Mouse (Mus musculus) embryonic facial prominence, embryonic 11.5 days (tissue): ENCODE data around the gene Clasp1. TPM values are rescaled to one million over a fixed set of nuclear protein-coding genes. Genes with fewer than 3 reads are reported as not detected.

ENCODE experiments used
- ATAC-seq: fragments of 200-750 bp; cut with Nextera tagmentation; replicated peaks from 2 replicates; pipeline ENCODE4 v1.8.0; 2017; ENCODE audit warnings: low read depth; ENCODE audit not compliant: insufficient number of reproducible peaks, low FRiP score, low TSS enrichment
- DNase-seq: peaks from one replicate; pipeline ENCODE4 v3.0.0-alpha.2; 2015; ENCODE audit warnings: low spot score
- H3K27ac ChIP-seq: fragments of 300-500 bp; sonication (generic); replicated peaks from 2 replicates; pipeline ENCODE4 v1.5.1; 2014; ENCODE audit warnings: mild to moderate bottlenecking, low read depth, low read length, control low read depth
- H3K27me3 ChIP-seq: fragments of 300-500 bp; sonication (generic); 2 replicates; pipeline ENCODE4 v1.6.1; 2014; ENCODE audit warnings: mild to moderate bottlenecking, low read length, moderate library complexity, mixed read lengths; ENCODE audit not compliant: control insufficient read depth, insufficient read depth
- H3K36me3 ChIP-seq: fragments of 300-500 bp; sonication (generic); replicated peaks from 2 replicates; pipeline ENCODE4 v1.6.1; 2014; ENCODE audit warnings: low read depth, mild to moderate bottlenecking, low read length, moderate library complexity, mixed read lengths; ENCODE audit not compliant: control insufficient read depth, insufficient read depth
- H3K4me1 ChIP-seq: fragments of 300-500 bp; sonication (generic); 2 replicates; pipeline ENCODE4 v1.6.1; 2014; ENCODE audit warnings: low read length, mixed read lengths; ENCODE audit not compliant: control insufficient read depth, insufficient read depth
- H3K4me2 ChIP-seq: fragments of 300-500 bp; sonication (generic); 2 replicates; pipeline ENCODE4 v1.6.1; 2014; ENCODE audit warnings: low read depth, mild to moderate bottlenecking, control low read depth, low read length, moderate library complexity
- H3K4me3 ChIP-seq: fragments of 300-500 bp; sonication (generic); 2 replicates; pipeline ENCODE4 v1.5.1; 2014; ENCODE audit warnings: low read depth, low read length, control low read depth
- H3K9ac ChIP-seq: fragments of 300-500 bp; sonication (generic); replicated peaks from 2 replicates; pipeline ENCODE4 v1.6.1; 2014; ENCODE audit warnings: mild to moderate bottlenecking, control low read depth, low read length
- H3K9me3 ChIP-seq: fragments of 300-500 bp; sonication (generic); replicated peaks from 2 replicates; pipeline ENCODE4 v1.6.1; 2016; ENCODE audit warnings: mild to moderate bottlenecking, low read length, inconsistent platforms, mixed read lengths; ENCODE audit not compliant: control insufficient read depth
- WGBS: fragments of 180-500 bp; shearing (Covaris S2); extraction: QIAGEN DNeasy Blood & Tissue Kit; methylation state at CpG from one replicate; pipeline ENCODE4 v1.1.7; 2014; 5-methylcytosine and 5-hydroxymethylcytosine counted together
- polyA plus RNA-seq: library from polyadenylated mRNA; unstranded; fragments of >200 nt; fragmentation: Nextera tagmentation; extraction: Ambion mirVana; gene quantifications from 2 replicates; pipeline ENCODE4 v1.2.1, GENCODE M21; 2014

Gene Clasp1
- polyA plus RNA-seq, 1 experiment from 2014 or later = 57.7 TPM

DNA sequence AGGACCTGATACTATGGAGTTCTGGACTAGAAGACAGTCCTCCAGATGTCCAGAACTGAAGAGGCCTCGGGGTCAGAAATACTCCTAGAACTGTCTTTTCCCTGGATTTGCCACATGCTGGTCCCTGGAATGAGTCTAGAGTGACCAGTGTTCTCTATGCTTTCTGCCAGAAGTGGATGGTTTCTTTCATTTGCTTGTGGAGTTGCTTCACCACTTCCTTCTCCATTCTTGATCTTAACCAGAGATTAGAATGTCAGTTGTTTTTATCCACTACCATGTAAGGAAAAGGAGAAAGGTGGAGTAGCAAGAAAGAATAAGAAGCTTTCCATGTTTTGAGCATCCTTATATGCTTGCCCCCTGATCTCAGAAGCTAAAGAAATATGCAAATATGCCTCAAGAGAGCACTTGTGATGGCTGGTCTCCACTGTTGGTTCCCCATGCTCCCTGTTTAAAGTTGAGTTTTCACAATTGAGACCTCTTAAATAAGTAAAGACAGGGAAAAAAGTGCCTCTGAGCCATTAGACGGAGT, 191.4 kb downstream of the Clasp1 start:
- Histone ChIP-seq H3K4me2 (no peak overlapping the region), H3K36me3 (peaks cover 6% of the 10 kb centered on the region), H3K4me1 (no peaks in the 10 kb centered on the region), H3K4me3 (no peak overlapping the region), H3K9me3 (no peaks in the 10 kb centered on the region), H3K9ac (no peak overlapping the region), H3K27ac (no peak overlapping the region), H3K27me3 (no peaks in the 10 kb centered on the region)
- 95% methylated on average over 2 of the region's 2 CpGs for WGBS
- no peak for DNase-seq
- no peak for ATAC-seq

DNA sequence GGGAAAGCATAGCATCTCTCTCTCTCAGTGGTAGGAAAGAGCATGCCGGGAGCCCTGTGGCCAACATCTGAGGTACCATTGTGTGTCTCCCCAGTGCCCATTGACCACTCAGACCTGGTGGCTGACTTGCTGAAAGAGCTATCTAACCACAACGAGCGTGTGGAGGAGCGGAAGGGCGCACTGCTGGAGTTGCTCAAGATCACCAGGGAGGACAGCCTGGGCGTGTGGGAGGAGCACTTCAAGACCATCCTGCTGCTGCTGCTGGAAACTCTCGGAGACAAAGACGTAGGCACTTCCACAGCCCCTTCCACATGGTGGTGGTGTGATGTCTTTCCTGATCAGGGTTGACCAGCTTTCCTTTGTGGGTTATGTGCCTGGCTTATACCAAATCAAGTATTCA, 192.3 kb downstream of the Clasp1 start:
- no peak for DNase-seq
- H3K9ac ChIP-seq = no peak overlapping the region
- no peak overlapping the region for H3K4me2 ChIP-seq
- no peak overlapping the region for H3K27ac ChIP-seq
- H3K4me3 ChIP-seq = no peak overlapping the region
- H3K27me3 ChIP-seq = no peaks in the 10 kb centered on the region
- ATAC-seq = no peak
- H3K36me3 ChIP-seq = peaks cover 6% of the 10 kb centered on the region
- no peaks in the 10 kb centered on the region for H3K9me3 ChIP-seq
- no peaks in the 10 kb centered on the region for H3K4me1 ChIP-seq
- 97% methylated on average over 8 of the region's 8 CpGs for WGBS

DNA sequence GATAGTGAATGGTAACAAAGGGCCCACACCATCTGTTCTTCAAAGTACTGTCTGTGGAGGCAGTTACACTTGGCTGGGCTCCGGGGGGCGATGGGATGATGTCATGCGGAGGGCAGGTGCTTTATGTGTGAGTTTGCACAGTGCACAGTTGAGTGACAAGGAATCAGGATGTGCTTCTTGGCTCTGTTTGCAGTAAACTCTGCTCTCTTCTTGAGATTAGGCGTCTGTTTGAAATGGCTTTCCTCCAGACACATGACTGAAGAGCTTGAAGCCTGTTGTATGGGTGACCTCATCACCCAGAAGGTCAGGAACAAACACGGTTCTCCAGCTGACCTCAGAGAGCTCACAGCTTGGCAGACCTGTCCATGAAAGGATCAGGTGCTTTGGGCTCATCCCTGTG, 200.9 kb downstream of the Clasp1 start:
- ATAC-seq (no peak), DNase-seq (no peak)
- Histone ChIP-seq H3K9me3 (no peaks in the 10 kb centered on the region), H3K4me3 (no peak overlapping the region), H3K36me3 (peaks cover 12% of the 10 kb centered on the region), H3K9ac (no peak overlapping the region), H3K27ac (no peak overlapping the region), H3K4me2 (no peak overlapping the region), H3K4me1 (no peaks in the 10 kb centered on the region), H3K27me3 (no peaks in the 10 kb centered on the region)
- WGBS = 82% methylated on average over 5 of the region's 5 CpGs

- Histone ChIP-seq H3K27me3 (no peaks in the 10 kb centered on the region), H3K4me2 (no peak overlapping the region), H3K9ac (no peak overlapping the region), H3K27ac (no peak overlapping the region), H3K4me1 (no peaks in the 10 kb centered on the region), H3K4me3 (no peak overlapping the region), H3K9me3 (no peaks in the 10 kb centered on the region), H3K36me3 (peaks cover 12% of the 10 kb centered on the region)
- ATAC-seq = no peak
- 96% methylated on average over 4 of the region's 4 CpGs for WGBS
- DNase-seq = no peak
Measured at GRCm38 (mm10) chr1:118592933-118593332, 204.1 kb downstream of the Clasp1 start.

DNA sequence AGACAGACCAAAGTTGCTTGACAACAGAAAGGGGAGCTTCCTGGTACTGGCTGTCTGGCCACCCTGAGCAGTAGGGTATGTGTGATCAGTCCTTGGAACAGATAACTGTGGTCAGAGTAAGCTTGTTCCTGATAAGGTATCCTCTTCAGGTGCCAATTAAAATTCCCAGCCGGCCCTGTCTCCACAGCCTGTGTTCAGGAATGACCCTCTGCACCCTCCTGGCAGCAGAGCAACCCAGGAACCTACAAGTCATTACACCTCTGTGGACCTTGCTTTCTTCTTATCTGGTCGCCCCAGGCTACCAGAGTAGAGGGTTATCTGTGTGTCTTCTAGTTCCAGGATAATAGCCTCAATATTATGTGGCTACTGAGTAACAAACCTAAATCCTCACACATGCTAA, 206.5 kb downstream of the Clasp1 start:
- Histone ChIP-seq H3K4me3 (no peak overlapping the region), H3K4me2 (no peak overlapping the region), H3K4me1 (no peaks in the 10 kb centered on the region), H3K36me3 (peaks cover 8% of the 10 kb centered on the region), H3K9me3 (no peaks in the 10 kb centered on the region), H3K27ac (no peak overlapping the region), H3K27me3 (no peaks in the 10 kb centered on the region), H3K9ac (no peak overlapping the region)
- WGBS = 80% methylated on average over 2 of the region's 2 CpGs
- DNase-seq (no peak), ATAC-seq (no peak)

- no peak overlapping the region for H3K4me3 ChIP-seq
- no peaks in the 10 kb centered on the region for H3K27me3 ChIP-seq
- H3K9ac ChIP-seq = no peak overlapping the region
- no peak for ATAC-seq
- no peak overlapping the region for H3K27ac ChIP-seq
- DNase-seq = no peak
- no peaks in the 10 kb centered on the region for H3K4me1 ChIP-seq
- no peak overlapping the region for H3K4me2 ChIP-seq
- 83% methylated on average over 2 of the region's 2 CpGs for WGBS
- H3K36me3 ChIP-seq = peaks cover 6% of the 10 kb centered on the region
- H3K9me3 ChIP-seq = no peaks in the 10 kb centered on the region
Measured at GRCm38 (mm10) chr1:118597475-118598213, 208.8 kb downstream of the Clasp1 start.

DNA sequence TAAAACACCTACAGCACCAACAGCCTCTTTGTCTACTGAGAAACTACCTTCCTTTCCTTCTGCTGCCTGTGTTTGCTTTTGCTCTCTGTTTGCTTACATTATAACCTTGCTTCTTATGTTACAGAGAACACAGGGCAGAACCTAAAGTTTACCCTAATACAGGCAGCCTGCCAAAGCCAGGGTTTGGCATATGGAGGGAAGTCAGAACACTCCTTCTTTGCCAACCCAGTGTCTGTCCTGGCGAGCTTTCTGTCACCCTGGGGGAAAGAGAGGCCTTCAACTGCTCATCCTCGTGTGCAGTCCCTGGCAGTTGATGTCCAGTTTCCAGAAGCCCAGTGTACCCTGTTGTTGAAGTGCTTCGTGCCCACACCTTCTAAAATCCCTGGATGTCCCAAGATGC, 209.5 kb downstream of the Clasp1 start:
- Histone ChIP-seq H3K4me3 (no peak overlapping the region), H3K27me3 (no peaks in the 10 kb centered on the region), H3K4me2 (no peak overlapping the region), H3K4me1 (no peaks in the 10 kb centered on the region), H3K27ac (no peak overlapping the region), H3K9ac (no peak overlapping the region), H3K36me3 (peaks cover 6% of the 10 kb centered on the region), H3K9me3 (no peaks in the 10 kb centered on the region)
- WGBS = 83% methylated on average over 3 of the region's 3 CpGs
- ATAC-seq (no peak), DNase-seq (no peak)

DNA sequence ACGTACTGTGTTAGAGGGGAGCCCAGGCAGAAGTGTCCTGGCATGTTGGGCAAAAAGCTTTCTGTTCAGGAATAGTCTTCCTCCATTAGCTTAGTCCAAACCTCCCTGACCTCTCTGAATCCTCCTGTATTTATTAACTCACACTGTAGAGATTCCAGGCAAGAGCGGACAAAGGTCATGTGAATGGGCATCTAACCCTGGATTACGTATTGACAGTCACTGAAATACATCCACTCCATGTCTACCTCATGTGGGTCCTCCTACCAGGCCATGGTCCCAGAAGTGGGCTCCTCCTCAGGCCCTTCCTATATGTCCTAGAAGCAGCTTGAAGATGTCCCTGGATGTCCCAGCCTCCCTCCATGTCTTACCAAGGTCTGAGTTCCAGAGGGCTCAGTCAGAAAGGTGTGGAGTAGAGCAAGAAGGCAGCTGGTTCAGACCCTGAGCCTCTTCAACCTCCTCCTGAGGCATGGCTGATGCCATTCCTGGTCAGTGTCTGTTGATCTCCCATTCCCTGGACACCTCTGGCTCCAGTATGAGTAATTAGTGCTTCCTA, 224.8 kb downstream of the Clasp1 start:
- no peaks in the 10 kb centered on the region for H3K27me3 ChIP-seq
- no peak for ATAC-seq
- H3K9ac ChIP-seq = no peak overlapping the region
- no peaks in the 10 kb centered on the region for H3K9me3 ChIP-seq
- DNase-seq = no peak
- no peaks in the 10 kb centered on the region for H3K36me3 ChIP-seq
- H3K4me3 ChIP-seq = no peak overlapping the region
- no peak overlapping the region for H3K27ac ChIP-seq
- WGBS = 90% methylated on average over 3 of the region's 3 CpGs
- no peaks in the 10 kb centered on the region for H3K4me1 ChIP-seq
- H3K4me2 ChIP-seq = no peak overlapping the region
